Mouse (Mus musculus) ES-CJ7 (cell line): Measurements from ENCODE around the gene Vopp1.

Experiments used
- DNase-seq: peaks from one replicate; pipeline ENCODE4 v3.0.0; 2011; ENCODE audit warnings: low read depth, low spot score

The Vopp1 gene

GRCm38 (mm10) chr6:57784251-57784650 is 40.7 kb downstream of the Vopp1 start:
- DNase-seq, result no peak

GRCm38 (mm10) chr6:57782658-57783057 is 42.3 kb downstream of the Vopp1 start:
- no peak for DNase-seq

- no peak for DNase-seq
Observed at GRCm38 (mm10) chr6:57780359-57780758, 44.6 kb downstream of the Vopp1 start.

- no peak for DNase-seq
Observed at GRCm38 (mm10) chr6:57773792-57774191, 51.2 kb downstream of the Vopp1 start.

GRCm38 (mm10) chr6:57770467-57771190 is 54.3 kb downstream of the Vopp1 start:
- no peak for DNase-seq

- DNase-seq, result no peak
Observed at GRCm38 (mm10) chr6:57768948-57769525, 55.9 kb downstream of the Vopp1 start.

- DNase-seq, result no peak
Observed at GRCm38 (mm10) chr6:57767112-57767868, 57.7 kb downstream of the Vopp1 start.

- no peak for DNase-seq
Observed at GRCm38 (mm10) chr6:57766287-57766686, 58.7 kb downstream of the Vopp1 start.

- no peak for DNase-seq
Observed at GRCm38 (mm10) chr6:57765095-57765878, 59.7 kb downstream of the Vopp1 start.

GRCm38 (mm10) chr6:57763054-57763453 is 61.9 kb downstream of the Vopp1 start:
- no peak for DNase-seq

- no peak for DNase-seq
Observed at GRCm38 (mm10) chr6:57753962-57754759, 70.8 kb downstream of the Vopp1 start.

GRCm38 (mm10) chr6:57745748-57746129 is 79.2 kb downstream of the Vopp1 start:
- no peak for DNase-seq

- no peak for DNase-seq
Observed at GRCm38 (mm10) chr6:57744974-57745747, 79.8 kb downstream of the Vopp1 start.

- DNase-seq, result no peak
Observed at GRCm38 (mm10) chr6:57744123-57744522, 80.8 kb downstream of the Vopp1 start.

GRCm38 (mm10) chr6:57743333-57743732 is 81.6 kb downstream of the Vopp1 start:
- DNase-seq, result peak; percentile 20

- DNase-seq, result no peak
Observed at GRCm38 (mm10) chr6:57742749-57743148, 82.2 kb downstream of the Vopp1 start.

GRCm38 (mm10) chr6:57721347-57721746 is 103.6 kb downstream of the Vopp1 start:
- DNase-seq, result no peak

GRCm38 (mm10) chr6:57711726-57712125 is 113.2 kb downstream of the Vopp1 start:
- DNase-seq, result no peak

GRCm38 (mm10) chr6:57706721-57707120 is 118.2 kb downstream of the Vopp1 start:
- DNase-seq, result no peak

- no peak for DNase-seq
Observed at GRCm38 (mm10) chr6:57703703-57704102, 121.3 kb downstream of the Vopp1 start.
